Mouse (Mus musculus): Measurements from ENCODE around the gene Hamp. TPM values are rescaled to one million over a fixed set of nuclear protein-coding genes. Genes with fewer than 3 reads are reported as not detected.
A peak's percentile ranks its signal among the peaks of the same experiment; 100 is the strongest.

Gene Hamp
- polyA plus RNA-seq, 1 experiment from 2014 or later, result not detected

GRCm38 (mm10) chr7:30958866-30959487 is 15.1 kb upstream of the Hamp start:
- Histone ChIP-seq H3K9ac (replicated peaks; ENCODE audit: low read depth, low read length) (no peak overlapping the region), H3K9me3 (ENCODE audit: control insufficient read depth, low read depth, low read length) (no peaks in the 10 kb centered on the region), H3K27me3 (ENCODE audit: control insufficient read depth, insufficient read depth, low read length) (no peaks in the 10 kb centered on the region), H3K36me3 (ENCODE audit: control insufficient read depth, insufficient read depth, low read length) (peaks cover 20% of the 10 kb centered on the region), H3K4me1 (ENCODE audit: control insufficient read depth, insufficient read depth, low read length) (peaks cover 11% of the 10 kb centered on the region; the same call in 1 of the 2 replicates), H3K4me3 (ENCODE audit: low read depth, low read length) (no peak overlapping the region), H3K4me2 (replicated peaks; ENCODE audit: low read depth, low read length) (no peak overlapping the region; the same call in 1 of the 2 replicates), H3K27ac (ENCODE audit: low read length) (no peak overlapping the region)
- 96% methylated on average over 9 of the region's 9 CpGs for WGBS
- no peak for ATAC-seq (ENCODE audit: insufficient number of reproducible peaks, insufficient read depth, low FRiP score, low read depth)

GRCm38 (mm10) chr7:30958109-30958865 is 14.5 kb upstream of the Hamp start:
- Histone ChIP-seq H3K27ac (ENCODE audit: low read length) (peak overlapping the region; percentile 98), H3K4me2 (replicated peaks; ENCODE audit: low read depth, low read length) (peak overlapping the region; percentile 80), H3K4me1 (ENCODE audit: control insufficient read depth, insufficient read depth, low read length) (peaks cover 11% of the 10 kb centered on the region; the same call in 1 of the 2 replicates), H3K27me3 (ENCODE audit: control insufficient read depth, insufficient read depth, low read length) (no peaks in the 10 kb centered on the region), H3K9ac (replicated peaks; ENCODE audit: low read depth, low read length) (peak overlapping the region; percentile 99), H3K9me3 (ENCODE audit: control insufficient read depth, low read depth, low read length) (no peaks in the 10 kb centered on the region), H3K36me3 (ENCODE audit: control insufficient read depth, insufficient read depth, low read length) (peaks cover 27% of the 10 kb centered on the region), H3K4me3 (ENCODE audit: low read depth, low read length) (peak overlapping the region; percentile 95)
- 61% methylated on average over 28 of the region's 28 CpGs for WGBS
- ATAC-seq (ENCODE audit: insufficient number of reproducible peaks, insufficient read depth, low FRiP score, low read depth), result no peak

GRCm38 (mm10) chr7:30957367-30957783 is 13.5 kb upstream of the Hamp start:
- under 1% methylated on average over 43 of the region's 43 CpGs for WGBS
- Histone ChIP-seq H3K4me3 (ENCODE audit: low read depth, low read length) (peak overlapping the region; percentile 95), H3K4me1 (ENCODE audit: control insufficient read depth, insufficient read depth, low read length) (peaks cover 11% of the 10 kb centered on the region; the same call in 1 of the 2 replicates), H3K27ac (ENCODE audit: low read length) (peak overlapping the region; percentile 98), H3K4me2 (replicated peaks; ENCODE audit: low read depth, low read length) (peak overlapping the region; percentile 80), H3K27me3 (ENCODE audit: control insufficient read depth, insufficient read depth, low read length) (no peaks in the 10 kb centered on the region), H3K9ac (replicated peaks; ENCODE audit: low read depth, low read length) (peak overlapping the region; percentile 99), H3K9me3 (ENCODE audit: control insufficient read depth, low read depth, low read length) (no peaks in the 10 kb centered on the region), H3K36me3 (ENCODE audit: control insufficient read depth, insufficient read depth, low read length) (peaks cover 36% of the 10 kb centered on the region)
- ATAC-seq (ENCODE audit: insufficient number of reproducible peaks, insufficient read depth, low FRiP score, low read depth), result peak; percentile 61

- no peaks in the 10 kb centered on the region for H3K9me3 ChIP-seq (ENCODE audit: control insufficient read depth, low read depth, low read length)
Observed at GRCm38 (mm10) chr7:30956756-30957366, 13.0 kb upstream of the Hamp start, which contains the start of gene Usf2. TSS of gene Usf2 (minus strand) at chr7:30956803.

GRCm38 (mm10) chr7:30956357-30956751 is 12.5 kb upstream of the Hamp start:
- H3K27ac ChIP-seq (ENCODE audit: low read length), result peak overlapping the region; percentile 98
- peak; percentile 15; the same call in 1 of the 2 replicates for ATAC-seq (ENCODE audit: insufficient number of reproducible peaks, insufficient read depth, low FRiP score, low read depth)
- peak overlapping the region; percentile 83 for H3K4me2 ChIP-seq (replicated peaks; ENCODE audit: low read depth, low read length)
- peaks cover 11% of the 10 kb centered on the region; the same call in 1 of the 2 replicates for H3K4me1 ChIP-seq (ENCODE audit: control insufficient read depth, insufficient read depth, low read length)
- peak overlapping the region; percentile 99 for H3K9ac ChIP-seq (replicated peaks; ENCODE audit: low read depth, low read length)
- H3K36me3 ChIP-seq (ENCODE audit: control insufficient read depth, insufficient read depth, low read length), result peaks cover 37% of the 10 kb centered on the region
- no peaks in the 10 kb centered on the region for H3K27me3 ChIP-seq (ENCODE audit: control insufficient read depth, insufficient read depth, low read length)
- no peaks in the 10 kb centered on the region for H3K9me3 ChIP-seq (ENCODE audit: control insufficient read depth, low read depth, low read length)
- WGBS, result 0% methylated on average over 30 of the region's 49 CpGs
- peak overlapping the region; percentile 95 for H3K4me3 ChIP-seq (ENCODE audit: low read depth, low read length)

More at GRCm38 (mm10) chr7:30956756-30957366, 13.0 kb upstream of the Hamp start, which contains the start of gene Usf2:
- Histone ChIP-seq H3K27ac (ENCODE audit: low read length) (peak within 1 kb of the TSS; percentile 98), H3K4me3 (ENCODE audit: low read depth, low read length) (peak within 1 kb of the TSS; percentile 95), H3K4me2 (replicated peaks; ENCODE audit: low read depth, low read length) (peak within 1 kb of the TSS; percentile 83), H3K9ac (replicated peaks; ENCODE audit: low read depth, low read length) (peak within 1 kb of the TSS; percentile 99), H3K27me3 (ENCODE audit: control insufficient read depth, insufficient read depth, low read length) (no peaks in the 10 kb centered on the region), H3K36me3 (ENCODE audit: control insufficient read depth, insufficient read depth, low read length) (peaks cover 37% of the 10 kb centered on the region), H3K4me1 (ENCODE audit: control insufficient read depth, insufficient read depth, low read length) (peaks cover 11% of the 10 kb centered on the region; the same call in 1 of the 2 replicates)
- ATAC-seq (ENCODE audit: insufficient number of reproducible peaks, insufficient read depth, low FRiP score, low read depth), result peak; percentile 34; the same call in 1 of the 2 replicates
- under 1% methylated on average over 31 of the region's 82 CpGs for WGBS

GRCm38 (mm10) chr7:30955584-30956356 is 11.9 kb upstream of the Hamp start:
- under 1% methylated on average over 54 of the region's 64 CpGs for WGBS
- peaks cover 11% of the 10 kb centered on the region; the same call in 1 of the 2 replicates for H3K4me1 ChIP-seq (ENCODE audit: control insufficient read depth, insufficient read depth, low read length)
- no peaks in the 10 kb centered on the region for H3K9me3 ChIP-seq (ENCODE audit: control insufficient read depth, low read depth, low read length)
- peak overlapping the region; percentile 95 for H3K4me3 ChIP-seq (ENCODE audit: low read depth, low read length)
- peak overlapping the region; percentile 99 for H3K9ac ChIP-seq (replicated peaks; ENCODE audit: low read depth, low read length)
- H3K4me2 ChIP-seq (replicated peaks; ENCODE audit: low read depth, low read length), result peak overlapping the region; percentile 83
- H3K27me3 ChIP-seq (ENCODE audit: control insufficient read depth, insufficient read depth, low read length), result no peaks in the 10 kb centered on the region
- H3K36me3 ChIP-seq (ENCODE audit: control insufficient read depth, insufficient read depth, low read length), result peaks cover 37% of the 10 kb centered on the region
- H3K27ac ChIP-seq (ENCODE audit: low read length), result peak overlapping the region; percentile 98
- peak; percentile 77 for ATAC-seq (ENCODE audit: insufficient number of reproducible peaks, insufficient read depth, low FRiP score, low read depth)

- peak overlapping the region; percentile 95 for H3K4me3 ChIP-seq (ENCODE audit: low read depth, low read length)
- peaks cover 11% of the 10 kb centered on the region; the same call in 1 of the 2 replicates for H3K4me1 ChIP-seq (ENCODE audit: control insufficient read depth, insufficient read depth, low read length)
- H3K27ac ChIP-seq (ENCODE audit: low read length), result no peak overlapping the region
- H3K36me3 ChIP-seq (ENCODE audit: control insufficient read depth, insufficient read depth, low read length), result peaks cover 43% of the 10 kb centered on the region
- H3K9ac ChIP-seq (replicated peaks; ENCODE audit: low read depth, low read length), result no peak overlapping the region
- H3K27me3 ChIP-seq (ENCODE audit: control insufficient read depth, insufficient read depth, low read length), result no peaks in the 10 kb centered on the region
- H3K9me3 ChIP-seq (ENCODE audit: control insufficient read depth, low read depth, low read length), result no peaks in the 10 kb centered on the region
- peak overlapping the region; percentile 83 for H3K4me2 ChIP-seq (replicated peaks; ENCODE audit: low read depth, low read length)
- WGBS, result 80% methylated on average over 12 of the region's 12 CpGs
- ATAC-seq (ENCODE audit: insufficient number of reproducible peaks, insufficient read depth, low FRiP score, low read depth), result no peak
Observed at GRCm38 (mm10) chr7:30954971-30955520, 11.2 kb upstream of the Hamp start.

Data from stomach, embryonic 14.5 days (tissue).